Mouse (Mus musculus): ENCODE results near the gene Rps11. TPM values are rescaled to one million over a fixed set of nuclear protein-coding genes. Genes with fewer than 3 reads are reported as not detected.

Gene Rps11
- total and polyA plus RNA-seq, 2 experiments from 2014 or later: 814 to 1,229 TPM

- no peaks in the 10 kb centered on the region for H3K27me3 ChIP-seq (ENCODE audit: insufficient read depth, low read length)
- H3K9me3 ChIP-seq (ENCODE audit: low read length): no peaks in the 10 kb centered on the region
- H3K4me2 ChIP-seq (ENCODE audit: low read depth): no peak overlapping the region
- no peak for DNase-seq
- no peak overlapping the region for H3K9ac ChIP-seq
- 72% methylated on average over 4 of the region's 4 CpGs for WGBS
- H3K4me3 ChIP-seq (ENCODE audit: low read depth, low read length): no peak overlapping the region
- no peak for TF ChIP-seq CTCF (IDR thresholded peaks at IDR 0.05; ENCODE audit: low read depth)
- no peaks in the 10 kb centered on the region for H3K36me3 ChIP-seq (ENCODE audit: insufficient read depth)
- no peak overlapping the region for H3K27ac ChIP-seq (ENCODE audit: low read depth, low read length)
- no peak for ATAC-seq
- H3K4me1 ChIP-seq (ENCODE audit: insufficient read depth): peaks cover 11% of the 10 kb centered on the region; the same call in 1 of the 2 replicates
These were observed 26.1 kb upstream of the Rps11 start for GRCm38 (mm10) chr7:45150321-45150720.

GRCm38 (mm10) chr7:45149545-45149944 lies 25.3 kb upstream of the Rps11 start:
- DNase-seq (no peak), ATAC-seq (no peak)
- no peak overlapping the region for H3K27ac ChIP-seq (ENCODE audit: low read depth, low read length)
- H3K4me3 ChIP-seq (ENCODE audit: low read depth, low read length): no peak overlapping the region
- H3K4me1 ChIP-seq (ENCODE audit: insufficient read depth): peaks cover 5% of the 10 kb centered on the region; the same call in 1 of the 2 replicates
- no peak overlapping the region for H3K4me2 ChIP-seq (ENCODE audit: low read depth)
- TF ChIP-seq CTCF (IDR thresholded peaks at IDR 0.05; ENCODE audit: low read depth): no peak
- H3K36me3 ChIP-seq (ENCODE audit: insufficient read depth): no peaks in the 10 kb centered on the region
- no peak overlapping the region for H3K9ac ChIP-seq
- 31% methylated on average over 6 of the region's 6 CpGs for WGBS
- H3K27me3 ChIP-seq (ENCODE audit: insufficient read depth, low read length): no peaks in the 10 kb centered on the region
- no peaks in the 10 kb centered on the region for H3K9me3 ChIP-seq (ENCODE audit: low read length)

GRCm38 (mm10) chr7:45148534-45149098 lies 24.4 kb upstream of the Rps11 start:
- Histone ChIP-seq H3K4me1 (ENCODE audit: insufficient read depth) (peaks cover 3% of the 10 kb centered on the region; the same call in 1 of the 2 replicates), H3K9me3 (ENCODE audit: low read length) (no peaks in the 10 kb centered on the region), H3K9ac (no peak overlapping the region; the same call in 1 of the 2 replicates), H3K27me3 (ENCODE audit: insufficient read depth, low read length) (no peaks in the 10 kb centered on the region), H3K36me3 (ENCODE audit: insufficient read depth) (0 out of 2 replicates have a peak, but pooled peaks cover 4% of the 10 kb centered on the region), H3K4me2 (ENCODE audit: low read depth) (no peak overlapping the region), H3K27ac (ENCODE audit: low read depth, low read length) (no peak overlapping the region), H3K4me3 (ENCODE audit: low read depth, low read length) (no peak overlapping the region)
- ATAC-seq (no peak), DNase-seq (no peak)
- WGBS: 67% methylated on average over 4 of the region's 4 CpGs
- no peak for TF ChIP-seq CTCF (IDR thresholded peaks at IDR 0.05; ENCODE audit: low read depth)

- Histone ChIP-seq H3K4me1 (ENCODE audit: insufficient read depth) (no peaks in the 10 kb centered on the region), H3K9me3 (ENCODE audit: low read length) (no peaks in the 10 kb centered on the region), H3K27ac (ENCODE audit: low read depth, low read length) (no peak overlapping the region), H3K36me3 (ENCODE audit: insufficient read depth) (0 out of 2 replicates have a peak, but pooled peaks cover 5% of the 10 kb centered on the region), H3K27me3 (ENCODE audit: insufficient read depth, low read length) (no peaks in the 10 kb centered on the region), H3K4me3 (ENCODE audit: low read depth, low read length) (no peak overlapping the region), H3K9ac (no peak overlapping the region), H3K4me2 (ENCODE audit: low read depth) (no peak overlapping the region)
- no peak for TF ChIP-seq CTCF (IDR thresholded peaks at IDR 0.05; ENCODE audit: low read depth)
- no peak for DNase-seq
- WGBS: 95% methylated on average over 11 of the region's 11 CpGs
- ATAC-seq: no peak
These were observed 23.7 kb upstream of the Rps11 start for GRCm38 (mm10) chr7:45147899-45148298.

- no peak overlapping the region for H3K27ac ChIP-seq (ENCODE audit: low read depth, low read length)
These were observed 23.0 kb upstream of the Rps11 start for GRCm38 (mm10) chr7:45147267-45147666.

GRCm38 (mm10) chr7:45145460-45145859 lies 21.2 kb upstream of the Rps11 start:
- Histone ChIP-seq H3K4me1 (ENCODE audit: insufficient read depth) (no peaks in the 10 kb centered on the region), H3K27me3 (ENCODE audit: insufficient read depth, low read length) (no peaks in the 10 kb centered on the region), H3K36me3 (ENCODE audit: insufficient read depth) (0 out of 2 replicates have a peak, but pooled peaks cover 5% of the 10 kb centered on the region), H3K9ac (no peak overlapping the region), H3K9me3 (ENCODE audit: low read length) (no peaks in the 10 kb centered on the region), H3K4me3 (ENCODE audit: low read depth, low read length) (no peak overlapping the region), H3K27ac (ENCODE audit: low read depth, low read length) (no peak overlapping the region), H3K4me2 (ENCODE audit: low read depth) (no peak overlapping the region)
- DNase-seq (no peak), ATAC-seq (no peak)
- 91% methylated on average over 8 of the region's 8 CpGs for WGBS
- no peak for TF ChIP-seq CTCF (IDR thresholded peaks at IDR 0.05; ENCODE audit: low read depth)

More at GRCm38 (mm10) chr7:45147267-45147666, 23.0 kb upstream of the Rps11 start:
- no peak overlapping the region for H3K9ac ChIP-seq
- 0 out of 2 replicates have a peak, but pooled peaks cover 5% of the 10 kb centered on the region for H3K36me3 ChIP-seq (ENCODE audit: insufficient read depth)
- TF ChIP-seq CTCF (IDR thresholded peaks at IDR 0.05; ENCODE audit: low read depth): no peak
- no peaks in the 10 kb centered on the region for H3K27me3 ChIP-seq (ENCODE audit: insufficient read depth, low read length)
- H3K4me1 ChIP-seq (ENCODE audit: insufficient read depth): no peaks in the 10 kb centered on the region
- H3K9me3 ChIP-seq (ENCODE audit: low read length): no peaks in the 10 kb centered on the region
- no peak overlapping the region for H3K4me3 ChIP-seq (ENCODE audit: low read depth, low read length)
- DNase-seq (no peak), ATAC-seq (no peak)
- WGBS: 94% methylated on average over 11 of the region's 11 CpGs
- no peak overlapping the region for H3K4me2 ChIP-seq (ENCODE audit: low read depth)

GRCm38 (mm10) chr7:45144368-45145174 lies 20.3 kb upstream of the Rps11 start:
- 91% methylated on average over 13 of the region's 13 CpGs for WGBS
- no peak overlapping the region for H3K9ac ChIP-seq
- no peak for TF ChIP-seq CTCF (IDR thresholded peaks at IDR 0.05; ENCODE audit: low read depth)

More at GRCm38 (mm10) chr7:45144368-45145174, 20.3 kb upstream of the Rps11 start:
- Histone ChIP-seq H3K4me2 (ENCODE audit: low read depth) (no peak overlapping the region), H3K9me3 (ENCODE audit: low read length) (no peaks in the 10 kb centered on the region), H3K27me3 (ENCODE audit: insufficient read depth, low read length) (no peaks in the 10 kb centered on the region), H3K4me3 (ENCODE audit: low read depth, low read length) (no peak overlapping the region), H3K27ac (ENCODE audit: low read depth, low read length) (no peak overlapping the region), H3K4me1 (ENCODE audit: insufficient read depth) (no peaks in the 10 kb centered on the region), H3K36me3 (ENCODE audit: insufficient read depth) (0 out of 2 replicates have a peak, but pooled peaks cover 5% of the 10 kb centered on the region)
- ATAC-seq: no peak
- DNase-seq: no peak

Measured in forebrain, postnatal 0 days (tissue).